Mouse (Mus musculus): ENCODE data around the gene Tsfm. TPM values are rescaled to one million over a fixed set of nuclear protein-coding genes. Genes with fewer than 3 reads are reported as not detected.
"Not testable (repeated sequence)": the region's sequence is repeated elsewhere in the genome, so short reads cannot be mapped to it uniquely, and the experiment has no call there.

Tsfm gene
- polyA plus RNA-seq (2016; fragmentation: Nextera tagmentation; extraction: Ambion mirVana) = 85.2 and 99.1 TPM in 2 replicates

DNA sequence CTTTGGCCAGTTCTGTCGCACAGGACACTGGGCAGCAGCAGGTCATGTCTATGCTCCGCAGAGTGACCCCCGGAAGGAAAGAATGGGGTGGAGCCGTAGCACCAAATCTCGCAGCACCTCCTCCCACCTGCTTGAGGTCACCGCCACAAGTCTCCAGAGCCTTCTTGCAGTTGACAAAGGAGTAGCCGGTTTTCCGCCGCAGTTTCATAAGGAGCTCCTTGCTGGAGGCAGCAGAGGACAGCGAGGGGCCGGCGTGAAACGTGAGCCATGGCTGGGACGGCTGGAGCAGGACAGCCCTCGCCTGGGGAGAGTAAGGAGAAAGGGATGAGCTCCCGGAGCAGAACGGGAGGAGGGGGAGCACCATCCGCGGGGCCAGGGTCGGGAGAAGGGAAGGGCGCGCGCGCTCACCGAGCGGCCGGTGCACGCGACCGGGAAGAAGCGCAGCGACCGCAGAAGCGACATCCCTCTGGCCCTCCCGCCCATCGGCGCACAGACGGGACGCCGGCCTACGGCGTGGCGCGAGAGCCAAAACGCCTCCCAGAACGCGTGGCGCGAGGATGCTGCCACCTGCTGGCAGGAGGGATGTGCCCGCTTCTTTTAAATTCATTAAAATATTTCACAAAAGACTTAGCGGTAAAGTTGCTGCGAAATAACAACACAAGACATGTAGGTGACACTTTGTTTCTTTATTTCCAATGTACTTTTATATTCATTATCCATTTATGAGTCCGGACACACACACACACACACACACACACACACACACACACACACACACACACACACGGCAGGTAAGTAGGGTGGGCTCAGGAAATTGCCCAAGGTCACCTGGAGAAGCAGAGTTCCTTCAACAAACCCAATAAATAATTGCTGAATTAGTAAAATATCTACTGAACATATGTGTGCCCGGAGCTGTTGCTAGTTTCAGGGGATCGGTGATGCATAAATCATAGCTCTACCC lies at the start of gene Tsfm:
Gene Tsfm (minus strand): TSS at position 505 of the 961 bp plus-strand sequence.
- H3K27me3 ChIP-seq = no peaks in the 10 kb centered on the region
- H3K4me3 ChIP-seq (replicated peaks) = peak within 1 kb of the TSS; percentile 84
- peaks cover 39% of the 10 kb centered on the region for H3K36me3 ChIP-seq
- no peaks in the 10 kb centered on the region for H3K9me3 ChIP-seq
- peak within 1 kb of the TSS; percentile 85 for H3K4me2 ChIP-seq
- peak within 1 kb of the TSS; percentile 67 for H3K27ac ChIP-seq
- ATAC-seq (ENCODE audit: insufficient number of reproducible peaks, insufficient read depth, low FRiP score, low TSS enrichment, low read depth) = peak; percentile 75
- peaks cover 8% of the 10 kb centered on the region; the same call in 1 of the 2 replicates for H3K4me1 ChIP-seq (replicated peaks)
- peak within 1 kb of the TSS; percentile 84 for H3K9ac ChIP-seq (replicated peaks)
- WGBS = 6% methylated on average over 56 of the region's 56 CpGs

DNA sequence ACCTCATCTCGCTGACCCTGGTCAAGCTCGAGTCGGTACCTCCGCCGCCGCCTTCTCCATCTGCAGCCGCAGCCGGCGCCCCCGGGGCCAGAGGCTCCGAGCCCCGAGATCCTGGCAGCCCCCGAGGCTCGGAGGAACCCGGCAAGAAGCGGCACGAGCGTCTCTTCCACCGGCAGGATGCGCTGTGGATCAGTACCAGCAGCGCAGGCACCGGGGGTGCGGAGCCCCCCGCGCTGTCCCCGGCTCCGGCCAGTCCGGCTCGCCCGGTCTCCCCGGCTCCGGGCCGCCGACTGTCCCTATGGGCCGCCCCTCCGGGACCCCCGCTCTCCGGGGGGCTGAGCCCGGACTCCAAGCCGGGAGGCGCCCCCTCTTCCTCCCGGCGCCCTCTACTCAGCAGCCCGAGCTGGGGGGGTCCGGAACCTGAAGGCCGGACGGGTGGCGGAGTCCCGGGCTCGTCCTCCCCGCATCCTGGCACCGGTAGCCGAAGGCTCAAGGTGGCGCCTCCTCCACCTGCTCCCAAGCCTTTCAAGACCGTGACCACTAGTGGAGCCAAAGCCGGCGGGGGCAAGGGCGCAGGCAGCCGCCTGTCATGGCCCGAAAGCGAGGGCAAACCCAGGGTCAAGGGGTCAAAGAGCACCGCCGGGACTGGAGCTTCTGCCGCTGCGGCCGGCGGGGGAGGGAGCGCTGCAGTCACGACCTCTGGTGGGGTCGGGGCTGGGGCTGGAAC lies 49.2 kb upstream of the Tsfm start:
- no peaks in the 10 kb centered on the region for H3K36me3 ChIP-seq
- H3K27me3 ChIP-seq = peaks cover 99% of the 10 kb centered on the region
- H3K27ac ChIP-seq = no peak overlapping the region
- H3K4me1 ChIP-seq (replicated peaks) = peaks cover 44% of the 10 kb centered on the region
- H3K4me3 ChIP-seq (replicated peaks) = peak overlapping the region; percentile 54
- H3K9me3 ChIP-seq = no peaks in the 10 kb centered on the region
- WGBS = 3% methylated on average over 63 of the region's 70 CpGs
- ATAC-seq (ENCODE audit: insufficient number of reproducible peaks, insufficient read depth, low FRiP score, low TSS enrichment, low read depth) = no peak
- H3K4me2 ChIP-seq = peak overlapping the region; percentile 99
- H3K9ac ChIP-seq (replicated peaks) = peak overlapping the region; percentile 60

DNA sequence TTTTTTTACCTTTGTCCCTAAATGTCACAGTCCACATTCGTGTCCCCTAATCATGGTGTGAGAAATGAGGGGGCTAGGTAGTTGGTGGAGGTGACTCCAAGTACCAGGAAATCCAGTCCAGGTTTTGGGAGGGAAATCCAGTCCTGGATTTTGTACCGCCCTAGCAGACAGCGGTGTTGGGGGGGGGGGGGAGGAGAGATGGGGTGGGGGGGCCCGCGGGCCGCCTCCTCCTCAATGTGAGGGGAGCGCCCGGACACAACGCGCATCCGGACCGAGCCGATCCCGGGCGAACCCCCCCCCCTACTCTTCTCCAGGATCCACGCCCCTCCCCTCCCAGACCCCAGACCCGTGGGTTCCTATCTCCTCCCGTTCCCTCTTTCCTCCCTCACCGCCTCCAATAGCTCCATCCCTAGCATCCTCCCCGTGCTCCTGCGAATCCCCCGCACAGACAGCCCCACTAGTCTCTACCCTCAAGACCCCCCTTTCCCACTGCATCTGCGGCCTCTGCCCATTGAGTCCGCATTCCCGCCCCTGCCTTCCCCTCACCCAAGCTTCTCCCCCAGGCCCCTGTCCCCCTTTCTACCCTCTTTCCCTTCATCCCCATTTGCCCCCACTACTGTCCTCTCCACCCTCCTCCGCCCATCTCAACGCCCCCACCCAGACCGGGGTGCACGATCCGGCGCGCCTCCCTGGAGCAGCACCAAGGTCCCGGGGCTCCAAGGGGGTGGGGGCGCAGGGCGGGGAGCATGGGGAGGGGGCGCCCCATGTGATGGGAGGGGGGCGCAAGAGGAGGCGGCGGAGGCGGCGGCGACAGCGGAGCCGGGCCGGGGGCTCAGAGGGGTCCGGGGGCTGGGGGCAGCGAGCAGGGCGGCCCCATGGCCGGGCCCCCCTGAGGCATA lies 48.3 kb upstream of the Tsfm start:
- peak overlapping the region; percentile 99 for H3K4me2 ChIP-seq
- peak overlapping the region; percentile 60 for H3K9ac ChIP-seq (replicated peaks)
- no peak overlapping the region for H3K27ac ChIP-seq
- peaks cover 44% of the 10 kb centered on the region for H3K4me1 ChIP-seq (replicated peaks)
- 0 out of 2 replicates have a peak, but pooled peaks have one; percentile 23 for ATAC-seq (ENCODE audit: insufficient number of reproducible peaks, insufficient read depth, low FRiP score, low TSS enrichment, low read depth)
- H3K9me3 ChIP-seq = no peaks in the 10 kb centered on the region
- no peaks in the 10 kb centered on the region for H3K36me3 ChIP-seq
- peaks cover 92% of the 10 kb centered on the region for H3K27me3 ChIP-seq
- peak overlapping the region; percentile 54 for H3K4me3 ChIP-seq (replicated peaks)
- WGBS = under 1% methylated on average over 38 of the region's 49 CpGs

DNA sequence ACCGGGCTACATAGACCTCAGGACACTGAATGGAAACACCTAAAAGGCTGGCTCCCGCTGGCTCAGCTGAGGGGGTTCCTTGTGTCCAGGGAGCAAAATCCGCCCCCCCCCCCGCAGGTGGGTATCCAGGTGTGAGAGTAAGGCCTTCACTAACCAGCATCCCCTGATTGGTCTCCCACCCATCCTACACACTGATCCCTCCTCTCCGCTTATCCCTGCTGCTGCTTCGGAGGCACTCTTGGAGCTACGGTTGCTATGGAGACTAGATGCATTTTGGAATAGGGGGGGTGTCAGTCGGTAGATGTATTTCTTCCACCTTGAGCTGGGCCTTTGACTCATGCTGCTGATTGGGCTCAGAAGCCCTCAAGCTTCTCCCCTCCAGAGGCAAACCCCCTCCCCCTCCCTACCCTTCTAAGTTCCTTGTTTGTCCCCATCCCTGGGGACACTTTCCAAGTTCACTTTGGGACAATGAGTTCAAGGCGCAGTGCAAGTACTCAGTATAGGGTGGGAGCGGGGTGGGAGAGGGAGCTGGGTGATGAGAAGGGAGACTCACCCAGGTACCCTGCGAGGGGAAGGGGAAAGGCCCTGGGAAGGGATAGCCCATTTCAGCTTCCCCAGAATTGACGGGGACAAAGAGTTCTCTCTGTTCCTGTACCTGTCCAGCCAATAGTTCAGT lies 47.5 kb upstream of the Tsfm start:
- Histone ChIP-seq H3K27me3 (peaks cover 84% of the 10 kb centered on the region), H3K4me3 (replicated peaks) (peak overlapping the region; percentile 54), H3K36me3 (no peaks in the 10 kb centered on the region), H3K4me2 (peak overlapping the region; percentile 99), H3K9ac (replicated peaks) (no peak overlapping the region), H3K9me3 (no peaks in the 10 kb centered on the region), H3K27ac (no peak overlapping the region), H3K4me1 (replicated peaks) (peaks cover 44% of the 10 kb centered on the region)
- ATAC-seq (ENCODE audit: insufficient number of reproducible peaks, insufficient read depth, low FRiP score, low TSS enrichment, low read depth) = no peak
- WGBS = 3% methylated on average over 12 of the region's 12 CpGs

DNA sequence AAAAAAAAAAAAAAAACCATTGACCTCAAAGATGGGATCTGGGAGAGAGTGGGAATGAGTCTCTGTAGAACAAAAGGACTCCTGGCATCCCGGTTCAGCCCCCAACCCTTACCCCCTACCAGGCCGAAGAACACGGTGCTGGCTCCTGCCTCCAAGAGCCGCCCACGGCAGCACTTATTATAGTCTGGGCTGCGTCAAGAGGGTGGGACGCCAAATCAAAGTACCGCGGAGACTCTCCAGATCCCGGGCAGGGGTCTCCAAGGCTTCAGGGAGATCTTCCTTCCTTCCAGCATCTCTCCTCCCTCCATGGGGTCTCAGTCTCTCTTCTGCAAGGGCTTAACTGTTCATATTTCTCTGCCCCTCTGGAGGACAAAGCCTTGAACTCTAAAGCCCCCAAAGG lies 46.9 kb upstream of the Tsfm start:
- H3K9me3 ChIP-seq = no peaks in the 10 kb centered on the region
- H3K4me3 ChIP-seq (replicated peaks) = no peak overlapping the region
- no peak overlapping the region for H3K27ac ChIP-seq
- peaks cover 44% of the 10 kb centered on the region for H3K4me1 ChIP-seq (replicated peaks)
- no peak for ATAC-seq (ENCODE audit: insufficient number of reproducible peaks, insufficient read depth, low FRiP score, low TSS enrichment, low read depth)
- 6% methylated on average over 10 of the region's 10 CpGs for WGBS
- H3K27me3 ChIP-seq = peaks cover 78% of the 10 kb centered on the region
- H3K4me2 ChIP-seq = no peak overlapping the region
- H3K9ac ChIP-seq (replicated peaks) = no peak overlapping the region
- H3K36me3 ChIP-seq = no peaks in the 10 kb centered on the region

DNA sequence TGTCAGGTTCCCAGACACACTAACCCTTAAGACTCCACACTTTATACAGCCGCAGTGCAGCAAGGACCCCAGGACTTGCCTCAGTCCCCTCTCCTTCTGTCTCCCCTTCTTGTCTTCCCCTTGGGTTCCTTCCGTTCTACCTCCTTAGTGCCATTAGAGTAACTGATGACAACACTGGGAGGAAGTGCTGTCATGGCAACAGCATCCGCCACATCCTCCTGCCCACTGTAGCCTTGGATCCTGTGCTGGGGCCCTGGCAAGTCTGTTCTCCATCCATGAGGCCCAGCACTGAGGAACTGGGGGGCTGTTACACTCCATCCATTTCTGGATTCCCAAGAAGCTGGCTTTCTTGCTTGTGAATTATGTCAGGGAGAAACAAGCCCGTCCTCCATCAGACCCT lies 45.4 kb upstream of the Tsfm start:
- H3K27me3 ChIP-seq = peaks cover 64% of the 10 kb centered on the region
- H3K9ac ChIP-seq (replicated peaks) = no peak overlapping the region
- H3K4me2 ChIP-seq = no peak overlapping the region
- no peaks in the 10 kb centered on the region for H3K36me3 ChIP-seq
- H3K4me1 ChIP-seq (replicated peaks) = peaks cover 36% of the 10 kb centered on the region
- ATAC-seq (ENCODE audit: insufficient number of reproducible peaks, insufficient read depth, low FRiP score, low TSS enrichment, low read depth) = no peak
- H3K9me3 ChIP-seq = no peaks in the 10 kb centered on the region
- 30% methylated on average over 4 of the region's 4 CpGs for WGBS
- H3K4me3 ChIP-seq (replicated peaks) = no peak overlapping the region
- no peak overlapping the region for H3K27ac ChIP-seq

DNA sequence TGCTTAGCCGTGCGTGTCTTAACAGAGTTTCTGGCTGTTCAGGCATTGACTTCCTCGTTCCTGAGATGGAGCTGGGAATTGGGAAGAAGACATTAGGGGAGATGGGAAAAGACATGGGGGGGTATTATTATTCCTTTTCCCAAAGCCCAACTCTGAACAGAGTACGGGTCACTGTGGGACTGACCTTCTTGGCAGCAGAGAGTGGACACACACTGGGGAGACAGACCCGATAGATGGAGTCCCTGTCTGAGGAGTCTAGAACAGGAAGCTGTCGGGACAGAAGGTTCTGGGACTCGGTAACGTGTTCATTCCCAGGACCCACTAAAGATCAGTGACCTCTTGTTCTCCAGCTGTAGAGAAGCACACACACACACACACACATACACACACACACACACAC lies 45.0 kb upstream of the Tsfm start:
- H3K4me3 ChIP-seq (replicated peaks) = no peak overlapping the region
- WGBS = 71% methylated on average over 8 of the region's 8 CpGs
- peaks cover 36% of the 10 kb centered on the region for H3K4me1 ChIP-seq (replicated peaks)
- no peaks in the 10 kb centered on the region for H3K36me3 ChIP-seq
- H3K9ac ChIP-seq (replicated peaks) = no peak overlapping the region
- ATAC-seq (ENCODE audit: insufficient number of reproducible peaks, insufficient read depth, low FRiP score, low TSS enrichment, low read depth) = no peak
- H3K27me3 ChIP-seq = peaks cover 59% of the 10 kb centered on the region
- H3K27ac ChIP-seq = no peak overlapping the region
- no peak overlapping the region for H3K4me2 ChIP-seq
- H3K9me3 ChIP-seq = no peaks in the 10 kb centered on the region

DNA sequence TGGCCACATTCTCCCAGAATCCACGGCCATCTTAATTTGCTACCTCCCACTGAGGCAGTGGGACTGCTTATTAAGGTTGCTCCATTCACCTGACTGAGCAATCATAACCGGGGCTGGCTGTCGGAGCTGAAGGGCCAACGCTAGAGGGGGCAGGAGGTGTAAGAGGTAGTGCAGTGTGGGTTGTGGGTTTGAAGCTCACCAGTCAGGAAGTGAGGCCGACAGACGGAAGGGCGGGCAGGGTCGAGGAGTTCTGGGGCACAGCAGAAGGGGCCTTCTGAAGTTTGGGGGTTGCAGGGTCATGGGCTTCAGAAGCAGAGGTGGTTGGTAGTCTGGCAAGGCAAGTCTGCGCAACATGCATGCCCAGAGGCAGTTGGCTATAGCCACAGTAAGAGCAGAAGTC lies 44.4 kb upstream of the Tsfm start, which contains the start of gene Agap2:
Gene Agap2 (plus strand): TSS at position 205 of the 400 bp plus-strand sequence.
- no peak for ATAC-seq (ENCODE audit: insufficient number of reproducible peaks, insufficient read depth, low FRiP score, low TSS enrichment, low read depth)
- no peaks in the 10 kb centered on the region for H3K9me3 ChIP-seq
- no peak within 1 kb of the TSS for H3K9ac ChIP-seq (replicated peaks)
- H3K27ac ChIP-seq = no peak within 1 kb of the TSS
- H3K4me2 ChIP-seq = no peak within 1 kb of the TSS
- H3K4me1 ChIP-seq (replicated peaks) = peaks cover 31% of the 10 kb centered on the region
- no peak within 1 kb of the TSS for H3K4me3 ChIP-seq (replicated peaks)
- peaks cover 53% of the 10 kb centered on the region for H3K27me3 ChIP-seq
- 67% methylated on average over 9 of the region's 9 CpGs for WGBS
- H3K36me3 ChIP-seq = no peaks in the 10 kb centered on the region

DNA sequence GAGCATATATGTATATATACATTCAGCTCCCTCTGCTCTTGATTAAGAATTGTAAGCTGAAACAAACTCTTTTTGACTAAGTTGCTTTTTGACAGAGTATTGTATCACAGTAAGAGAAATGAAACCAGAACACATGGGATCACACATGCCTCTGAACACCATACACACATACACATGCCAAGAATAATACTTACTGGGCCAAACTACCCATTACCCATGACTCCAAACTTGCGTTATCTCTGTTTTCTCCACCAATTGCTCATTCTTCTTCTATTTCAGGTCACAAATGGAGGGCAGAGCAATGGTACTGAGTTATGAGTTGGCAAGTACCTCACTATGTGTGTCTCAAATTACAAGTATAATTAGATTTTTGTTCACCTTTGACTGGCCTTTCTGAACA lies 43.3 kb upstream of the Tsfm start:
- Histone ChIP-seq H3K9me3 (no peaks in the 10 kb centered on the region), H3K27me3 (peaks cover 42% of the 10 kb centered on the region), H3K4me2 (no peak overlapping the region), H3K9ac (replicated peaks) (no peak overlapping the region), H3K4me3 (replicated peaks) (no peak overlapping the region), H3K36me3 (no peaks in the 10 kb centered on the region), H3K27ac (no peak overlapping the region), H3K4me1 (replicated peaks) (peaks cover 23% of the 10 kb centered on the region)
- WGBS = 89% methylated on average over 1 of the region's 1 CpGs
- ATAC-seq (ENCODE audit: insufficient number of reproducible peaks, insufficient read depth, low FRiP score, low TSS enrichment, low read depth) = no peak

DNA sequence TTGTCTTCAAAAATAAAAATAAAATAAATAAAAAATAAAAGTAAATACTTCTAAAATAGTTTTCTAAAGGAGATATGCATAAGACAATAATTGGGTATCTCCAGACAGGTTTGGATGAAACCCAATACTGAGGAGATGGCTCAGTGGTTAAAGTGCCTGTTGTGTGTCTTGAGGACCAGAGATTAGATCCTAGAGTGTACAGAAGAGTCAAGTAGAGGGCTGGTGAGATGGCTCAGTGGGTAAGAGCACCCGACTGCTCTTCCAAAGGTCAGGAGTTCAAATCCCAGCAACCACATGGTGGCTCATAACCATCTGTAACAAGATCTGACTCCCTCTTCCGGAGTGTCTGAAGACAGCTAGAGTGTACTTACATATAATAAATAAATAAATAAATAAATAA lies 42.3 kb upstream of the Tsfm start:
- H3K36me3 ChIP-seq; ATAC-seq (ENCODE audit: insufficient number of reproducible peaks, insufficient read depth, low FRiP score, low TSS enrichment, low read depth); H3K4me3 ChIP-seq (replicated peaks); H3K9ac ChIP-seq (replicated peaks); H3K4me2 ChIP-seq; H3K27ac ChIP-seq; H3K9me3 ChIP-seq: not testable (repeated sequence)
- Histone ChIP-seq H3K4me1 (replicated peaks) (peaks cover 26% of the 10 kb centered on the region), H3K27me3 (peaks cover 32% of the 10 kb centered on the region)
- WGBS = 93% methylated on average over 2 of the region's 2 CpGs
